In genomic region chr10:82835898-82836297, GRCm38 (mm10) we compare ENCODE assay signal across 32 mouse cellular contexts. TPM values are rescaled to one million over a fixed set of nuclear protein-coding genes. Genes with fewer than 3 reads are reported as not detected.
"Had no signal": no experiment of that assay in that cellular context is flagged by ENCODE, and none has a peak within 500 bp of the region (broad histone marks: within the 10 kb centered on the region; RNA-seq: fewer than 3 reads in every experiment).

No protein-coding gene starts in this region.

- DNase-seq: left cerebral cortex, postnatal 4 days; liver; liver, embryonic 13.5 days; liver, postnatal 0 days; lung, adult 18-20 months; lung, adult 2 months; lung, embryonic 14.5 days; lung, postnatal 10 days; lung, postnatal 14 days; lung, postnatal 36 days; lung, postnatal 4 days; midbrain, embryonic 14.5 days had no signal

- H3K36me3 ChIP-seq: limb, embryonic 10.5 days; limb, embryonic 12.5 days; limb, embryonic 13.5 days; limb, embryonic 15.5 days; liver, embryonic 12.5 days; liver, embryonic 13.5 days; liver, embryonic 15.5 days; lung, embryonic 15.5 days; midbrain, embryonic 10.5 days; midbrain, embryonic 12.5 days; midbrain, embryonic 13.5 days; midbrain, embryonic 15.5 days; neural tube, embryonic 12.5 days had no signal

- H3K9ac ChIP-seq: limb, embryonic 12.5 days; limb, embryonic 13.5 days; limb, embryonic 15.5 days; liver, embryonic 12.5 days; liver, embryonic 13.5 days; liver, embryonic 14.5 days; liver, embryonic 15.5 days; liver, postnatal 0 days; lung, embryonic 14.5 days; lung, embryonic 15.5 days; midbrain, embryonic 12.5 days; midbrain, embryonic 13.5 days; midbrain, embryonic 15.5 days; neural tube, embryonic 12.5 days had no signal

- H3K9me3 ChIP-seq: limb, embryonic 10.5 days; limb, embryonic 12.5 days; limb, embryonic 15.5 days; liver, embryonic 12.5 days; liver, embryonic 13.5 days; liver, embryonic 15.5 days; lung, embryonic 15.5 days; megakaryocyte, embryonic 14.5 days; midbrain, embryonic 10.5 days; midbrain, embryonic 12.5 days; midbrain, embryonic 13.5 days; midbrain, embryonic 15.5 days; neural tube, embryonic 12.5 days had no signal

- H3K4me3 ChIP-seq: limb, embryonic 10.5 days; limb, embryonic 12.5 days; limb, embryonic 13.5 days; limb, embryonic 15.5 days; liver, embryonic 12.5 days; liver, embryonic 13.5 days; liver, embryonic 15.5 days; lung, embryonic 15.5 days; megakaryocyte, embryonic 14.5 days; midbrain, embryonic 10.5 days; midbrain, embryonic 12.5 days; midbrain, embryonic 13.5 days; midbrain, embryonic 15.5 days; myocyte; neural tube, embryonic 12.5 days had no signal

- H3K27ac ChIP-seq: limb, embryonic 10.5 days; limb, embryonic 12.5 days; limb, embryonic 13.5 days; limb, embryonic 15.5 days; liver, embryonic 12.5 days; liver, embryonic 13.5 days; liver, embryonic 14.5 days; liver, embryonic 15.5 days; lung, embryonic 15.5 days; macrophage; midbrain, embryonic 10.5 days; midbrain, embryonic 12.5 days; midbrain, embryonic 13.5 days; midbrain, embryonic 15.5 days; neural tube, embryonic 12.5 days had no signal

- H3K4me1 ChIP-seq: liver, embryonic 12.5 days; liver, embryonic 13.5 days; liver, embryonic 15.5 days; lung, embryonic 15.5 days; midbrain, embryonic 15.5 days; neural tube, embryonic 12.5 days had no signal

- H3K27me3 ChIP-seq: limb, embryonic 12.5 days; limb, embryonic 13.5 days; limb, embryonic 15.5 days; liver, embryonic 12.5 days; liver, embryonic 13.5 days; liver, embryonic 15.5 days; lung, embryonic 15.5 days; midbrain, embryonic 12.5 days; midbrain, embryonic 13.5 days; midbrain, embryonic 15.5 days; neural tube, embryonic 12.5 days had no signal

- H3K4me2 ChIP-seq: limb, embryonic 12.5 days; limb, embryonic 13.5 days; limb, embryonic 15.5 days; liver, embryonic 11.5 days; liver, embryonic 12.5 days; liver, embryonic 13.5 days; liver, embryonic 15.5 days; lung, embryonic 14.5 days; lung, embryonic 15.5 days; midbrain, embryonic 11.5 days; midbrain, embryonic 12.5 days; midbrain, embryonic 13.5 days; midbrain, embryonic 15.5 days; neural tube, embryonic 12.5 days had no signal

- ATAC-seq: liver, embryonic 12.5 days; liver, postnatal 0 days; lung, postnatal 0 days; midbrain, embryonic 13.5 days; midbrain, embryonic 15.5 days; midbrain, embryonic 16.5 days had no signal

RNA-seq across cellular contexts. Expression of gene Eid3, which starts 30.5 kb away (rescaled TPM):
- polyA plus RNA-seq: liver, postnatal 0 days; lung, postnatal 0 days had no signal
